Mouse (Mus musculus): Measurements from ENCODE around the gene Itpkb.

DNA sequence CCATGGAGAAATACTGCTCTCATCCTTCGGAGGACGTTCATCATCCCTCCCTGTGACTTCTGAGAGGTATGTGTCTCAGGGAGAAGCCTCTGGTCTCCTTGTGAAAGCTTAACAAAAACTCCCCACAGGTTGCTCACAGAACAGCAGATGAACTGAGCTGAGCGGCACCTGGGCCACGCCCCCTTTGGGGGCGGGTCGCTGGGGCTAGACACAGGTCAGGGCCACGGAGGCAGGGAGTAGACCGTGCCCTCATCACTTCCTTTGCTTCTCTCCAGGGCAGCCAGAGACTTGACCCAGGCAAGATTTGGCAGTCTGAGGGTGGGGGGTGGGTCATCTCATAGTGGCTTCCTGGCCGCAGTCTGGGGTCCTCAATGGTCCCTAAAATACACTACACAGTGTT, 104.6 kb downstream of the Itpkb start:
- TF ChIP-seq CTCF (IDR thresholded peaks at IDR 0.05; ENCODE audit: extremely low read depth, insufficient read depth, low read length) (no peak), POLR2A (IDR thresholded peaks at IDR 0.05; ENCODE audit: extremely low read depth, insufficient read depth, low read length) (no peak)

Measured in cortical plate, adult 2 months (tissue).